Mouse (Mus musculus) spleen, adult 2 months (tissue): Measurements from ENCODE around the gene Atg2b. TPM values are rescaled to one million over a fixed set of nuclear protein-coding genes. Genes with fewer than 3 reads are reported as not detected.

Experiments
- DNase-seq, 2 experiments: peaks; one replicate each; pipeline versions ENCODE4 v3.0.0 to v3.0.0-alpha.2; 2012 to 2021; ENCODE audit warnings: low spot score in 2 of 2, low read depth in 1 of 2
- H3K27ac ChIP-seq: fragments of 200-500 bp; 2 replicates; pipeline ENCODE4 v1.5.1; 2012; ENCODE audit warnings: low read length, inconsistent platforms; ENCODE audit not compliant: insufficient read depth
- H3K27me3 ChIP-seq: fragments of 200-500 bp; 2 replicates; pipeline ENCODE4 v1.6.1; 2012; ENCODE audit warnings: mild to moderate bottlenecking, moderate library complexity, low read length, inconsistent platforms; ENCODE audit not compliant: control insufficient read depth, insufficient read depth
- H3K36me3 ChIP-seq: fragments of 200-500 bp; 2 replicates; pipeline ENCODE4 v1.6.1; 2012; ENCODE audit warnings: mild to moderate bottlenecking, low read length, inconsistent platforms; ENCODE audit not compliant: control insufficient read depth, insufficient read depth
- H3K4me1 ChIP-seq: fragments of 200-500 bp; 2 replicates; pipeline ENCODE4 v1.6.1; 2011; ENCODE audit warnings: inconsistent platforms; ENCODE audit not compliant: control insufficient read depth, insufficient read depth, insufficient read length
- H3K4me3 ChIP-seq: fragments of 200-500 bp; 2 replicates; pipeline ENCODE4 v1.5.1; 2011; ENCODE audit warnings: mild to moderate bottlenecking, inconsistent platforms; ENCODE audit not compliant: insufficient read depth, insufficient read length; ENCODE audit errors: extremely low read depth
- CTCF ChIP-seq: fragments of 200-500 bp; IDR thresholded peaks from 2 replicates; pipeline ENCODE4 v1.5.1; 2011; ENCODE audit warnings: mild to moderate bottlenecking, inconsistent platforms; ENCODE audit not compliant: insufficient read depth, insufficient read length, insufficient replicate concordance; ENCODE audit errors: extremely low read depth
- POLR2A ChIP-seq: fragments of 200-500 bp; IDR thresholded peaks from 2 replicates; pipeline ENCODE4 v1.6.1; 2011; ENCODE audit warnings: low read depth, low read length, inconsistent platforms
- WGBS: fragments of 180-500 bp; shearing (Covaris S2); methylation state at CpG from one replicate; pipeline ENCODE4 v1.1.7; 2018; 5-methylcytosine and 5-hydroxymethylcytosine counted together
- polyA plus RNA-seq: library from polyadenylated mRNA; depleted of rRNA; stranded (reverse); fragments of >200 nt; gene quantifications from 2 replicates; pipeline ENCODE4 v1.2.3, GENCODE M21; 2012

Atg2b gene
- polyA plus RNA-seq, 1 experiment: 11.6 TPM

- Histone ChIP-seq H3K27ac (no peak overlapping the region), H3K27me3 (no peaks in the 10 kb centered on the region), H3K36me3 (no peaks in the 10 kb centered on the region), H3K4me3 (no peak overlapping the region), H3K4me1 (no peaks in the 10 kb centered on the region)
- peak; percentile 18; the same call in 1 of the 2 replicates for TF ChIP-seq CTCF
- TF ChIP-seq POLR2A: no peak
- WGBS: 1% methylated on average over 5 of the region's 5 CpGs
- DNase-seq: peak in 1 of 2 experiments; percentile 18
Observed at GRCm38 (mm10) chr12:105722657-105723056, 37.6 kb upstream of the Atg2b start.

- Histone ChIP-seq H3K27ac (no peak overlapping the region), H3K27me3 (no peaks in the 10 kb centered on the region), H3K4me1 (no peaks in the 10 kb centered on the region), H3K36me3 (no peaks in the 10 kb centered on the region), H3K4me3 (no peak overlapping the region)
- TF ChIP-seq CTCF (no peak), POLR2A (no peak)
- 71% methylated on average over 14 of the region's 14 CpGs for WGBS
- DNase-seq: no peak
Observed at GRCm38 (mm10) chr12:105721452-105722132, 36.6 kb upstream of the Atg2b start.

DNA sequence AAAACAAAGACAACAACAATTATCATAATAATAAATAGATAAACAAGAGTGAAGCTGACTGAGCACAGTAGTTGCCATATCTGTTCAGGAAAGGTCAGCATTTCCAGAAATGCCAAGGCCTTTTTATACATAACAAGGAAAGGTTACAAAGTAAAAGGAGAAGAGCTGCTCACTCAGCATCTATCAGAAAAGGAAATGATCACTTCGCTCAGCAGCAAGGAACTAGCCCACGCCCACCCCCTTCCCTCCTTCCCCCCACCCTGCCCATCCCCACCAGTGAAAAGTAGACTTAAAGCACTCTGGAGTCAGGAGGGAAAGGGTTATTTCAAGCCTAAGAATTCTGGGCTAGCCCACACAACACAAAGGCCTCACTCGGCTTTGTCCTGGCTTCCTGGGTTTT, 35.2 kb upstream of the Atg2b start:
- TF ChIP-seq CTCF: no peak
- no peak for TF ChIP-seq POLR2A
- Histone ChIP-seq H3K4me1 (no peaks in the 10 kb centered on the region), H3K27me3 (no peaks in the 10 kb centered on the region), H3K27ac (no peak overlapping the region), H3K4me3 (no peak overlapping the region), H3K36me3 (no peaks in the 10 kb centered on the region)
- no peak for DNase-seq
- 60% methylated on average over 3 of the region's 3 CpGs for WGBS

GRCm38 (mm10) chr12:105718616-105719015, 33.6 kb upstream of the Atg2b start:
- H3K27me3 ChIP-seq: no peaks in the 10 kb centered on the region
- H3K4me3 ChIP-seq: no peak overlapping the region
- DNase-seq: peak in 1 of 2 experiments; percentile 13
- TF ChIP-seq POLR2A (no peak), CTCF (no peak)
- no peaks in the 10 kb centered on the region for H3K4me1 ChIP-seq
- H3K27ac ChIP-seq: no peak overlapping the region
- H3K36me3 ChIP-seq: no peaks in the 10 kb centered on the region
- WGBS: 64% methylated on average over 17 of the region's 17 CpGs

DNA sequence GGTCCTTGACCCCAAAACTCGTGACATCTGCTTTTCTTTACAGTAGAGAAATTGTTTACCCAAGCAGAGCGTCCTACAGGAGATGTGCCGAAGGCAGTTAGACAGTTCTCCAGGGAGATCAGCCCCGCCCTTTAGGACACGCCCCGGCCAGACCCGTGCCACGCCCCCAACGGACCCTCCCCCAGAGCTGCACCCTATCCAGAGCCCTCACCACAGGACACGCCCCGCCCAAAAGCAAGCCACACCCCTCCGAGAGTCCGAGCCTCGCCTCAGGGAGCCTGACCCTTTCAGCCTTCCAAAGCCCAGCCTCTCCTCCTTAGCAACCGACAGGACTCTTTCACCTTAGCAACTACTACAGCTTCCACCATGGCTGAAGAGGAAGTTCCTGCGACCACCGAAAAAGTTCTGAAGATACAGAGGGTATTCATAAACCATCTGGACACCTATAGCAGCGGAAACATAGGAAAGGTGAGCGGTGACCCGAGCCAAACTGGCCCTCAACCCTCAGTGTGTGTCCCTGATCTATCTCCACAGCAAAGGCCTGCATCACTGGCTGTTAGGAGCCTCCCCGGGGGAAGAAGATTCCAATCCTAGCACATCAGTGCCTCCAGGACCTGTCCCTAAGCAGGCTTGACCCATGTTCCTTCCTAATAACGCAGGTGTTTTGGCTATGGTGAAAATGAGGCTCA, 20.9 kb upstream of the Atg2b start, which contains the start of gene Ak7:
Gene Ak7, plus strand, starts transcription at position 178 of the 689 bp plus-strand sequence.
- H3K27ac ChIP-seq: no peak within 1 kb of the TSS
- no peak within 1 kb of the TSS for H3K4me3 ChIP-seq
- peak in 1 of 2 experiments; percentile 35 for DNase-seq
- H3K36me3 ChIP-seq: no peaks in the 10 kb centered on the region
- 13% methylated on average over 22 of the region's 22 CpGs for WGBS
- no peaks in the 10 kb centered on the region for H3K27me3 ChIP-seq
- H3K4me1 ChIP-seq: peaks cover 7% of the 10 kb centered on the region; the same call in 1 of the 2 replicates
- TF ChIP-seq CTCF: no peak
- TF ChIP-seq POLR2A: no peak

DNA sequence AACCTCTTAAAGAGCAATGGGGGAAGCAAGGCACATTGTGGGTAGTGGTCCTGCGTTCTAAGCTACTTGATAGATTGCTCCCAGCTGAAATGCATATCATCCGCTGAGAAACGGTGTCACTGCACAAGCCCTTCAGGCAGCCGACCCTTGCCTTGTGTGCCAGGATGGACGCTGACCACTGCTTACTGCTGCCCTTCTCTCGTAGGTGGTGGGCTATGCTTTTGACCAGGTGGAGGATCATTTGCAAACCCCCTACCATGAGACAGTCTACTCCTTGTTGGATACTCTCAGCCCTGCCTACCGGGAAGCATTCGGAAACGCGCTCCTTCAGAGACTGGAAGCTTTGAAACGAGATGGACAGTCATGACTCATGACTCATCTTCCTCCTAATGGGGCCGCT, 15.4 kb upstream of the Atg2b start:
- Histone ChIP-seq H3K4me3 (no peak overlapping the region), H3K4me1 (peaks cover 4% of the 10 kb centered on the region; the same call in 1 of the 2 replicates), H3K27ac (no peak overlapping the region), H3K36me3 (peaks cover 7% of the 10 kb centered on the region), H3K27me3 (no peaks in the 10 kb centered on the region)
- WGBS: 94% methylated on average over 12 of the region's 12 CpGs
- no peak for DNase-seq
- no peak for TF ChIP-seq CTCF
- no peak for TF ChIP-seq POLR2A
